Mouse (Mus musculus): ENCODE results near the gene Ckap2l. TPM values are rescaled to one million over a fixed set of nuclear protein-coding genes. Genes with fewer than 3 reads are reported as not detected.

Ckap2l gene
- total and polyA plus RNA-seq, 3 experiments, result 0.08 to 0.55 (median 0.29) TPM

GRCm38 (mm10) chr2:129270621-129271020, 26.4 kb downstream of the Ckap2l start:
- WGBS, result 90% methylated on average over 9 of the region's 9 CpGs
- intact Hi-C loops (cut with DNase I), result no loop called here
- Histone ChIP-seq H3K9ac (ENCODE audit: low read depth, low read length) (no peak overlapping the region), H3K4me3 (no peak overlapping the region), H3K79me2 (replicated peaks; ENCODE audit: control insufficient read depth, insufficient read depth, low read length) (no peaks in the 10 kb centered on the region), H3K27me3 (ENCODE audit: control insufficient read depth, insufficient read depth, low read length) (no peaks in the 10 kb centered on the region), H3K4me1 (ENCODE audit: control insufficient read depth, insufficient read depth, low read length) (no peaks in the 10 kb centered on the region), H3K27ac (no peak overlapping the region), H3K36me3 (ENCODE audit: control insufficient read depth, insufficient read depth, low read length) (no peaks in the 10 kb centered on the region)
- no peak for DNase-seq
- no peak for TF ChIP-seq EP300 (IDR thresholded peaks at IDR 0.05; ENCODE audit: insufficient read depth, low read depth, low read length)
- TF ChIP-seq POLR2A (IDR thresholded peaks at IDR 0.05; ENCODE audit: insufficient read depth, low read depth, low read length), result no peak
- TF ChIP-seq CTCF (IDR thresholded peaks at IDR 0.05), result no peak

DNA sequence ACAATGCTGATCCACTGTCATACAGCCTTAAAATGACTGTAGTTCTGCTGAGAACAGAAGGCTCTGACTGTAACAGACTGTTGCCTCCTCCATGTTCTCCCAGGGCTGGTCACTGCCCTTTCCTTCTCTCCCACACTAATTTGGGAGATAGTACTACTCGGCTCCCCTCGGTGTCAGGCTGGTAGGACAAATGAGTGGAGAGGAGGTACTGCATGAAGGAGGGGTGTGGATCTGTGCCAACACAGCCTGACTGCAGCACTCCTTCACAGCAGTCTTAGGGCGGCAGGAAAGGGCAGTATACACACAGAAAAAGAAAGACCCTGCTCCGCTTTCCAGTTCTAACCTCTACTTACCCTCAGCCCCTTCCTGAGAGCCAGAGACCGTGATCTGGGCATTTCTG, 27.0 kb downstream of the Ckap2l start:
- Histone ChIP-seq H3K4me3 (no peak overlapping the region), H3K4me1 (ENCODE audit: control insufficient read depth, insufficient read depth, low read length) (no peaks in the 10 kb centered on the region), H3K27me3 (ENCODE audit: control insufficient read depth, insufficient read depth, low read length) (no peaks in the 10 kb centered on the region), H3K79me2 (replicated peaks; ENCODE audit: control insufficient read depth, insufficient read depth, low read length) (no peaks in the 10 kb centered on the region), H3K9ac (ENCODE audit: low read depth, low read length) (no peak overlapping the region), H3K36me3 (ENCODE audit: control insufficient read depth, insufficient read depth, low read length) (no peaks in the 10 kb centered on the region), H3K27ac (no peak overlapping the region)
- TF ChIP-seq EP300 (IDR thresholded peaks at IDR 0.05; ENCODE audit: insufficient read depth, low read depth, low read length) (no peak), POLR2A (IDR thresholded peaks at IDR 0.05; ENCODE audit: insufficient read depth, low read depth, low read length) (no peak), CTCF (IDR thresholded peaks at IDR 0.05) (no peak)
- WGBS, result 73% methylated on average over 5 of the region's 5 CpGs
- no peak for DNase-seq
- intact Hi-C loops (cut with DNase I), result no loop called here

DNA sequence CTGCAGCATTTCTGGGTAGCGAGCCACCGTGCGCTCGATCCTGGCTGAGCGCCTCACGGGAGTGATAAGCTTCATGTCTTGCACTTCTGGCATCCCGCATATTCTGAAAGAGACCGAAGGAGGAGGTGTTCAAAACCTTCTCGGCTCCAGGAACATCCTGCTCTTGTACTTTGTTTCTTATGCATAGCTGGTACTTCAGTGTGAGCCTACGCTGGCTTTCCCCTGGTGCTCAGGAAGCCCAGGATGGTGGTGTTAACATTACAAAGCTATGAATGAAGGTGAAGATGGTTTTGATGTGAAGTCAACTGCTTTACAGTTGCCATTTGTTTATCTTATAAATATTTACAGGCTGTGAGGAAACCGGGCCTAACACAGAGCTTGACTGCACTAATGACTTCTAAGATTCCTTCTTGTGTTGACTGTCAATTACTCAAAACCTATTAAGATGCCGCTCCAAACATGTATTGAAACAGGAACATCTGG, 27.8 kb downstream of the Ckap2l start:
- H3K4me1 ChIP-seq (ENCODE audit: control insufficient read depth, insufficient read depth, low read length), result no peaks in the 10 kb centered on the region
- no peak overlapping the region for H3K4me3 ChIP-seq
- H3K36me3 ChIP-seq (ENCODE audit: control insufficient read depth, insufficient read depth, low read length), result no peaks in the 10 kb centered on the region
- H3K79me2 ChIP-seq (replicated peaks; ENCODE audit: control insufficient read depth, insufficient read depth, low read length), result no peaks in the 10 kb centered on the region
- intact Hi-C loops (cut with DNase I), result no loop called here
- TF ChIP-seq POLR2A (IDR thresholded peaks at IDR 0.05; ENCODE audit: insufficient read depth, low read depth, low read length) (no peak), EP300 (IDR thresholded peaks at IDR 0.05; ENCODE audit: insufficient read depth, low read depth, low read length) (no peak), CTCF (IDR thresholded peaks at IDR 0.05) (no peak)
- 85% methylated on average over 12 of the region's 12 CpGs for WGBS
- DNase-seq, result no peak
- H3K27me3 ChIP-seq (ENCODE audit: control insufficient read depth, insufficient read depth, low read length), result no peaks in the 10 kb centered on the region
- no peak overlapping the region for H3K27ac ChIP-seq
- H3K9ac ChIP-seq (ENCODE audit: low read depth, low read length), result no peak overlapping the region

- intact Hi-C loops (cut with DNase I), result no loop called here
- H3K27ac ChIP-seq, result no peak overlapping the region
- WGBS, result 95% methylated on average over 5 of the region's 5 CpGs
- no peaks in the 10 kb centered on the region for H3K4me1 ChIP-seq (ENCODE audit: control insufficient read depth, insufficient read depth, low read length)
- H3K36me3 ChIP-seq (ENCODE audit: control insufficient read depth, insufficient read depth, low read length), result no peaks in the 10 kb centered on the region
- peak in 1 of 2 experiments; percentile 9 for DNase-seq
- TF ChIP-seq CTCF (IDR thresholded peaks at IDR 0.05) (no peak), POLR2A (IDR thresholded peaks at IDR 0.05; ENCODE audit: insufficient read depth, low read depth, low read length) (no peak), EP300 (IDR thresholded peaks at IDR 0.05; ENCODE audit: insufficient read depth, low read depth, low read length) (no peak)
- no peaks in the 10 kb centered on the region for H3K27me3 ChIP-seq (ENCODE audit: control insufficient read depth, insufficient read depth, low read length)
- no peak overlapping the region for H3K9ac ChIP-seq (ENCODE audit: low read depth, low read length)
- no peak overlapping the region for H3K4me3 ChIP-seq
- H3K79me2 ChIP-seq (replicated peaks; ENCODE audit: control insufficient read depth, insufficient read depth, low read length), result no peaks in the 10 kb centered on the region
Observed at GRCm38 (mm10) chr2:129267738-129268137, 29.3 kb downstream of the Ckap2l start.

GRCm38 (mm10) chr2:129265316-129265715, 31.7 kb downstream of the Ckap2l start:
- H3K27ac ChIP-seq, result no peak overlapping the region
- no peak overlapping the region for H3K9ac ChIP-seq (ENCODE audit: low read depth, low read length)
- 95% methylated on average over 7 of the region's 7 CpGs for WGBS
- H3K4me3 ChIP-seq, result no peak overlapping the region
- H3K4me1 ChIP-seq (ENCODE audit: control insufficient read depth, insufficient read depth, low read length), result no peaks in the 10 kb centered on the region
- peak in 1 of 2 experiments; percentile 1 for DNase-seq
- TF ChIP-seq EP300 (IDR thresholded peaks at IDR 0.05; ENCODE audit: insufficient read depth, low read depth, low read length) (no peak), POLR2A (IDR thresholded peaks at IDR 0.05; ENCODE audit: insufficient read depth, low read depth, low read length) (no peak), CTCF (IDR thresholded peaks at IDR 0.05) (no peak)
- no peaks in the 10 kb centered on the region for H3K36me3 ChIP-seq (ENCODE audit: control insufficient read depth, insufficient read depth, low read length)
- intact Hi-C loops (cut with DNase I), result no loop called here
- H3K79me2 ChIP-seq (replicated peaks; ENCODE audit: control insufficient read depth, insufficient read depth, low read length), result no peaks in the 10 kb centered on the region
- no peaks in the 10 kb centered on the region for H3K27me3 ChIP-seq (ENCODE audit: control insufficient read depth, insufficient read depth, low read length)

GRCm38 (mm10) chr2:129263073-129263472, 33.9 kb downstream of the Ckap2l start:
- no peaks in the 10 kb centered on the region for H3K36me3 ChIP-seq (ENCODE audit: control insufficient read depth, insufficient read depth, low read length)
- no peaks in the 10 kb centered on the region for H3K27me3 ChIP-seq (ENCODE audit: control insufficient read depth, insufficient read depth, low read length)
- DNase-seq, result no peak
- TF ChIP-seq POLR2A (IDR thresholded peaks at IDR 0.05; ENCODE audit: insufficient read depth, low read depth, low read length) (no peak), CTCF (IDR thresholded peaks at IDR 0.05) (no peak), EP300 (IDR thresholded peaks at IDR 0.05; ENCODE audit: insufficient read depth, low read depth, low read length) (no peak)
- no peak overlapping the region for H3K9ac ChIP-seq (ENCODE audit: low read depth, low read length)
- no peaks in the 10 kb centered on the region for H3K79me2 ChIP-seq (replicated peaks; ENCODE audit: control insufficient read depth, insufficient read depth, low read length)
- no peaks in the 10 kb centered on the region for H3K4me1 ChIP-seq (ENCODE audit: control insufficient read depth, insufficient read depth, low read length)
- H3K27ac ChIP-seq, result no peak overlapping the region
- WGBS, result 53% methylated on average over 5 of the region's 5 CpGs
- H3K4me3 ChIP-seq, result no peak overlapping the region
- intact Hi-C loops (cut with DNase I), result no loop called here

Measured in heart, adult 2 months (tissue).